ENCODE assay signal across 8 mouse cellular contexts in genomic region chr11:62248401-62249244, GRCm38 (mm10). TPM values are rescaled to one million over a fixed set of nuclear protein-coding genes. Genes with fewer than 3 reads are reported as not detected.
DNase-seq lines count a peak whose midpoint lies in the region; ATAC-seq and TF ChIP-seq lines count a peak whose summit lies in the region.

TSS of gene Adora2b (plus strand) at chr11:62248984.

- DNase-seq in B cell, adult 2 months: peak; percentile 47 to 53
- DNase-seq in adrenal gland, postnatal 36 days: peak; percentile 70 to 74
- peak; percentile 80 for DNase-seq in kidney, postnatal 0 days (ENCODE audit: low spot score)
- peak; percentile 20 to 59 for DNase-seq in thymus, postnatal 10 days (ENCODE audit: low spot score in 2 of 2)

- WGBS in embryonic facial prominence, embryonic 15.5 days: under 1% methylated on average over 69 of the region's 69 CpGs
- WGBS in heart, embryonic 13.5 days: under 1% methylated on average over 69 of the region's 69 CpGs
- WGBS in kidney, postnatal 0 days: 1% methylated on average over 69 of the region's 69 CpGs
- under 1% methylated on average over 68 of the region's 69 CpGs for WGBS in lung, embryonic 15.5 days
- WGBS in neural tube, embryonic 15.5 days: under 1% methylated on average over 69 of the region's 69 CpGs

- H3K27ac ChIP-seq in embryonic facial prominence, embryonic 15.5 days (replicated peaks): peak within 1 kb of the TSS; percentile 51
- H3K27ac ChIP-seq in heart, embryonic 13.5 days (replicated peaks): no peak within 1 kb of the TSS
- H3K27ac ChIP-seq in kidney, postnatal 0 days: no peak within 1 kb of the TSS
- peak within 1 kb of the TSS; percentile 80 for H3K27ac ChIP-seq in lung, embryonic 15.5 days
- H3K27ac ChIP-seq in neural tube, embryonic 15.5 days (replicated peaks): 0 out of 2 replicates have a peak within 1 kb of the TSS, but pooled peaks have one; percentile 56

- no peaks in the 10 kb centered on the region for H3K9me3 ChIP-seq in embryonic facial prominence, embryonic 15.5 days (replicated peaks)
- no peaks in the 10 kb centered on the region for H3K9me3 ChIP-seq in heart, embryonic 13.5 days
- H3K9me3 ChIP-seq in kidney, postnatal 0 days (replicated peaks; ENCODE audit: low read length): no peaks in the 10 kb centered on the region
- no peaks in the 10 kb centered on the region for H3K9me3 ChIP-seq in lung, embryonic 15.5 days
- H3K9me3 ChIP-seq in neural tube, embryonic 15.5 days (replicated peaks): no peaks in the 10 kb centered on the region

- TF ChIP-seq CTCF in kidney, postnatal 0 days (IDR thresholded peaks at IDR 0.05; ENCODE audit: low read depth): no peak

- no peaks in the 10 kb centered on the region for H3K36me3 ChIP-seq in embryonic facial prominence, embryonic 15.5 days
- no peaks in the 10 kb centered on the region for H3K36me3 ChIP-seq in heart, embryonic 13.5 days
- H3K36me3 ChIP-seq in kidney, postnatal 0 days (ENCODE audit: insufficient read depth, low read length): no peaks in the 10 kb centered on the region
- H3K36me3 ChIP-seq in lung, embryonic 15.5 days: no peaks in the 10 kb centered on the region
- no peaks in the 10 kb centered on the region for H3K36me3 ChIP-seq in neural tube, embryonic 15.5 days

- peak within 1 kb of the TSS; percentile 63 for H3K9ac ChIP-seq in embryonic facial prominence, embryonic 15.5 days
- peak within 1 kb of the TSS; percentile 76 for H3K9ac ChIP-seq in heart, embryonic 13.5 days
- peak within 1 kb of the TSS; percentile 57 for H3K9ac ChIP-seq in kidney, postnatal 0 days (ENCODE audit: low read depth, low read length)
- peak within 1 kb of the TSS; percentile 40 for H3K9ac ChIP-seq in lung, embryonic 15.5 days
- peak within 1 kb of the TSS; percentile 63 for H3K9ac ChIP-seq in neural tube, embryonic 15.5 days (replicated peaks)

- no peaks in the 10 kb centered on the region for H3K27me3 ChIP-seq in embryonic facial prominence, embryonic 15.5 days
- H3K27me3 ChIP-seq in heart, embryonic 13.5 days (replicated peaks): peaks cover 60% of the 10 kb centered on the region
- peaks cover 7% of the 10 kb centered on the region; the same call in 1 of the 2 replicates for H3K27me3 ChIP-seq in kidney, postnatal 0 days (ENCODE audit: insufficient read depth, low read length)
- H3K27me3 ChIP-seq in lung, embryonic 15.5 days: peaks cover 36% of the 10 kb centered on the region; the same call in 1 of the 2 replicates
- peaks cover 29% of the 10 kb centered on the region for H3K27me3 ChIP-seq in neural tube, embryonic 15.5 days (replicated peaks)

- H3K4me2 ChIP-seq in embryonic facial prominence, embryonic 15.5 days (replicated peaks): peak within 1 kb of the TSS; percentile 99
- peak within 1 kb of the TSS; percentile 100 for H3K4me2 ChIP-seq in heart, embryonic 13.5 days
- H3K4me2 ChIP-seq in kidney, postnatal 0 days (ENCODE audit: low read length): peak within 1 kb of the TSS; percentile 99
- H3K4me2 ChIP-seq in lung, embryonic 15.5 days: peak within 1 kb of the TSS; percentile 100
- H3K4me2 ChIP-seq in neural tube, embryonic 15.5 days: peak within 1 kb of the TSS; percentile 100

- peak within 1 kb of the TSS; percentile 73 for H3K4me3 ChIP-seq in embryonic facial prominence, embryonic 15.5 days (replicated peaks)
- H3K4me3 ChIP-seq in heart, embryonic 13.5 days: peak within 1 kb of the TSS; percentile 62
- peak within 1 kb of the TSS; percentile 54 for H3K4me3 ChIP-seq in kidney, postnatal 0 days (replicated peaks; ENCODE audit: low read depth, low read length)
- peak within 1 kb of the TSS; percentile 61 for H3K4me3 ChIP-seq in lung, embryonic 15.5 days
- H3K4me3 ChIP-seq in neural tube, embryonic 15.5 days (replicated peaks): peak within 1 kb of the TSS; percentile 76

- H3K4me1 ChIP-seq in embryonic facial prominence, embryonic 15.5 days: peaks cover 49% of the 10 kb centered on the region
- H3K4me1 ChIP-seq in heart, embryonic 13.5 days: peaks cover 18% of the 10 kb centered on the region
- peaks cover 9% of the 10 kb centered on the region; the same call in 1 of the 2 replicates for H3K4me1 ChIP-seq in kidney, postnatal 0 days (replicated peaks; ENCODE audit: insufficient read depth, low read length)
- peaks cover 27% of the 10 kb centered on the region for H3K4me1 ChIP-seq in lung, embryonic 15.5 days
- peaks cover 20% of the 10 kb centered on the region for H3K4me1 ChIP-seq in neural tube, embryonic 15.5 days

- ATAC-seq in embryonic facial prominence, embryonic 15.5 days (ENCODE audit: insufficient number of reproducible peaks, low FRiP score, low TSS enrichment, low read depth): peak; percentile 81
- ATAC-seq in heart, embryonic 13.5 days (ENCODE audit: extremely low read depth, insufficient number of reproducible peaks, low FRiP score, low TSS enrichment): peak; percentile 78
- peak; percentile 91 for ATAC-seq in kidney, postnatal 0 days (replicated peaks; ENCODE audit: low FRiP score, low read depth)
- peak; percentile 92 for ATAC-seq in lung, embryonic 15.5 days (ENCODE audit: borderline replicate concordance, extremely low read depth, low FRiP score, low TSS enrichment)
- ATAC-seq in neural tube, embryonic 15.5 days (ENCODE audit: low FRiP score): peak; percentile 87

RNA-seq across cellular contexts. Expression of gene Adora2b, which starts in this region (rescaled TPM):
- under 1 TPM; 0.63 to 0.70 TPM for total RNA-seq in adrenal gland, postnatal 36 days (2021)
- 16.9 and 18.1 TPM in 2 replicates for polyA plus RNA-seq in embryonic facial prominence, embryonic 15.5 days (2015; fragmentation: Nextera tagmentation; extraction: Ambion mirVana)
- 1.4 and 2.0 TPM in 2 replicates for polyA plus RNA-seq in heart, embryonic 13.5 days (2015; fragmentation: Nextera tagmentation; extraction: Ambion mirVana)
- polyA plus RNA-seq in kidney, postnatal 0 days (2015; fragmentation: Nextera tagmentation; extraction: Ambion mirVana): 6.1 and 6.8 TPM in 2 replicates
- polyA plus RNA-seq in lung, embryonic 15.5 days (2015; fragmentation: Nextera tagmentation; extraction: Ambion mirVana): 2.7 and 3.2 TPM in 2 replicates
- 7.1 and 7.5 TPM in 2 replicates for polyA plus RNA-seq in neural tube, embryonic 15.5 days (2015; fragmentation: Nextera tagmentation; extraction: Ambion mirVana)

Comparison
In these comparisons a context has a peak if more than half of its experiments do, and no peak if none do; other contexts are left out.
1. Peak in DNase-seq in adrenal gland, postnatal 36 days; RNA of the gene not detected or under 1 TPM.
2. H3K27ac ChIP-seq: peak in embryonic facial prominence, embryonic 15.5 days (single experiment), lung, embryonic 15.5 days (single experiment) and neural tube, embryonic 15.5 days (single experiment); none in heart, embryonic 13.5 days (single experiment) and kidney, postnatal 0 days (single experiment).
3. Peak in every context shown above with its lines, with median percentiles within 50 percentile points of each other: DNase-seq, ATAC-seq, H3K4me2 ChIP-seq, H3K4me3 ChIP-seq and H3K9ac ChIP-seq.